Mouse (Mus musculus) olfactory bulb, adult 2 months (tissue): Measurements from ENCODE around the gene Dlg5.

Experiments
- CTCF ChIP-seq: fragments of 200-500 bp; IDR thresholded peaks from 2 replicates; pipeline ENCODE4 v1.5.1; 2012; ENCODE audit warnings: low read depth, mild to moderate bottlenecking, low read length, moderate library complexity; ENCODE audit not compliant: insufficient read depth
- POLR2A ChIP-seq: fragments of 200-500 bp; IDR thresholded peaks from 2 replicates; pipeline ENCODE4 v1.6.1; 2012; ENCODE audit warnings: mild to moderate bottlenecking, low read depth, low read length, moderate library complexity; ENCODE audit not compliant: insufficient read depth

GRCm38 (mm10) chr14:24273575-24273974 is 27.9 kb upstream of the Dlg5 start:
- TF ChIP-seq CTCF (no peak), POLR2A (no peak)
